8 mouse cellular contexts compared by ENCODE assay signal in the genomic region with DNA sequence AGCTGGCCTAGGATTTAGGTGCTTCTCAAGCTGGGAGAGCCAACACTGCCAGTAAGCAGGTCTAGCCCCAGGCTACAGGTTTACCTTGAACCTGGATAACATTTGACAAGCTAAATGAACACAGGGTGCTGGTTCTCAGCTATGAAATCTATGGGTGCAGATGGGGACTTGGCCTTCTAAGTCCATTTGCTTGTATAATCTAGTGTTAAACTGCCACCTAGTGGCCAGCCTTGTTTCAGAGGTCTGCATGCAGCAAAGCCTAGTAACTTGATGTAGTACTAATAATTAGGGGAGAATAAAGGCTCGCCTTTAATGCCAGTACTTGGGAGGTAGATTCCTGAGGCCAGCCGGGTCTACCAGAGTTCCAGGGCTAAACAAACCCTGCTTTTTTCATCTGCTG. TPM values are rescaled to one million over a fixed set of nuclear protein-coding genes. Genes with fewer than 3 reads are reported as not detected.
A peak's percentile ranks its signal among the peaks of the same experiment; 100 is the strongest.
DNase-seq lines count a peak whose midpoint lies in the region; ATAC-seq and TF ChIP-seq lines count a peak whose summit lies in the region.

No protein-coding gene starts in this region.

- peak overlapping the region; percentile 54; the same call in 1 of the 2 replicates for H3K9ac ChIP-seq in heart, adult 2 months (ENCODE audit: low read depth, low read length)
- 0 out of 2 replicates have a peak overlapping the region, but pooled peaks have one; percentile 49 for H3K9ac ChIP-seq in liver, adult 2 months (ENCODE audit: low read depth, low read length)
- H3K9ac ChIP-seq in neural tube, embryonic 11.5 days (ENCODE audit: low read length) = no peak overlapping the region

- peak; percentile 75 for TF ChIP-seq CTCF in heart, adult 2 months (IDR thresholded peaks at IDR 0.05)
- TF ChIP-seq CTCF in liver, adult 2 months (IDR thresholded peaks at IDR 0.05; ENCODE audit: low read depth, low read length) = peak; percentile 28
- TF ChIP-seq CTCF in thymus, adult 2 months (IDR thresholded peaks at IDR 0.05; ENCODE audit: borderline replicate concordance, control insufficient read depth, extremely low read depth, insufficient read depth, low read length, poor library complexity) = no peak

- peak; percentile 61 for DNase-seq in urinary bladder, postnatal 25 days (ENCODE audit: low spot score)
- DNase-seq in urinary bladder, adult 2 months (ENCODE audit: low spot score) = no peak
- DNase-seq in embryo, embryonic 10.5 days (ENCODE audit: low spot score) = peak; percentile 83
- peak; percentile 58 to 64 for DNase-seq in heart, adult 2 months
- DNase-seq in kidney, adult 9 months = peak; percentile 88
- DNase-seq in liver, adult 2 months (ENCODE audit: extremely low read depth, low read depth, low spot score) = peak; percentile 73
- DNase-seq in neural tube, embryonic 11.5 days (ENCODE audit: low spot score) = peak; percentile 74
- DNase-seq in thymus, adult 2 months = peak; percentile 75

- no peak for TF ChIP-seq EP300 in heart, adult 2 months (IDR thresholded peaks at IDR 0.05; ENCODE audit: insufficient read depth, low read depth, low read length)

- no peak for ATAC-seq in neural tube, embryonic 11.5 days (ENCODE audit: insufficient read depth, low FRiP score, low TSS enrichment)

- H3K4me2 ChIP-seq in neural tube, embryonic 11.5 days (ENCODE audit: low read depth) = no peak overlapping the region; the same call in 1 of the 2 replicates

- intact Hi-C loops in heart, adult 2 months (cut with DNase I) = loop anchor here (2.0 kb wide), 1 partner anchor 48 kb away; no protein-coding TSS in a partner anchor

- H3K4me1 ChIP-seq in heart, adult 2 months (ENCODE audit: control insufficient read depth, insufficient read depth, low read length) = peaks cover 18% of the 10 kb centered on the region
- peaks cover 23% of the 10 kb centered on the region for H3K4me1 ChIP-seq in liver, adult 2 months (ENCODE audit: control insufficient read depth, insufficient read depth, low read length)
- H3K4me1 ChIP-seq in neural tube, embryonic 11.5 days (ENCODE audit: control insufficient read depth, insufficient read depth, low read length) = peaks cover 9% of the 10 kb centered on the region
- no peaks in the 10 kb centered on the region for H3K4me1 ChIP-seq in thymus, adult 2 months (replicated peaks; ENCODE audit: control insufficient read depth, insufficient read depth, low read length)

- H3K79me2 ChIP-seq in heart, adult 2 months (replicated peaks; ENCODE audit: control insufficient read depth, insufficient read depth, low read length) = no peaks in the 10 kb centered on the region; the same call in 1 of the 2 replicates
- peaks cover 8% of the 10 kb centered on the region; the same call in 1 of the 2 replicates for H3K79me2 ChIP-seq in liver, adult 2 months (ENCODE audit: control insufficient read depth, insufficient read depth, low read length)

- no peaks in the 10 kb centered on the region for H3K9me3 ChIP-seq in neural tube, embryonic 11.5 days (ENCODE audit: control insufficient read depth, low read length)

- peaks cover 44% of the 10 kb centered on the region for H3K36me3 ChIP-seq in heart, adult 2 months (ENCODE audit: control insufficient read depth, insufficient read depth, low read length)
- H3K36me3 ChIP-seq in liver, adult 2 months (ENCODE audit: control insufficient read depth, insufficient read depth, low read length) = peaks cover 41% of the 10 kb centered on the region
- peaks cover 7% of the 10 kb centered on the region; the same call in 1 of the 2 replicates for H3K36me3 ChIP-seq in neural tube, embryonic 11.5 days (ENCODE audit: control insufficient read depth, insufficient read depth, low read length)
- H3K36me3 ChIP-seq in thymus, adult 2 months (ENCODE audit: control insufficient read depth, insufficient read depth, low read length) = peaks cover 46% of the 10 kb centered on the region

- WGBS in heart, adult 2 months = 16% methylated on average over 2 of the region's 2 CpGs
- 34% methylated on average over 2 of the region's 2 CpGs for WGBS in liver, adult 2 months
- 26% methylated on average over 2 of the region's 2 CpGs for WGBS in neural tube, embryonic 11.5 days
- 76% methylated on average over 2 of the region's 2 CpGs for WGBS in thymus, adult 2 months

- H3K4me3 ChIP-seq in heart, adult 2 months = peak overlapping the region; percentile 22; the same call in 1 of the 2 replicates
- H3K4me3 ChIP-seq in liver, adult 2 months (ENCODE audit: insufficient read depth, low read depth, low read length) = no peak overlapping the region
- peak overlapping the region; percentile 15; the same call in 1 of the 2 replicates for H3K4me3 ChIP-seq in neural tube, embryonic 11.5 days (ENCODE audit: low read depth, low read length)
- no peak overlapping the region for H3K4me3 ChIP-seq in thymus, adult 2 months (ENCODE audit: control insufficient read depth, insufficient read depth, low read length)

- peak; percentile 69 for TF ChIP-seq POLR2A in heart, adult 2 months (IDR thresholded peaks at IDR 0.05; ENCODE audit: insufficient read depth, low read depth, low read length)
- TF ChIP-seq POLR2A in liver, adult 2 months (IDR thresholded peaks at IDR 0.05; ENCODE audit: extremely low read depth, insufficient read depth, low read length) = no peak
- TF ChIP-seq POLR2A in thymus, adult 2 months (IDR thresholded peaks at IDR 0.05; ENCODE audit: control insufficient read depth, extremely low read depth, insufficient read depth, low read length, poor library complexity) = no peak

- no peaks in the 10 kb centered on the region for H3K27me3 ChIP-seq in heart, adult 2 months (ENCODE audit: control insufficient read depth, insufficient read depth, low read length)
- no peaks in the 10 kb centered on the region for H3K27me3 ChIP-seq in liver, adult 2 months (ENCODE audit: control insufficient read depth, insufficient read depth, low read length)
- H3K27me3 ChIP-seq in neural tube, embryonic 11.5 days (ENCODE audit: control insufficient read depth, insufficient read depth, low read length) = no peaks in the 10 kb centered on the region
- no peaks in the 10 kb centered on the region for H3K27me3 ChIP-seq in thymus, adult 2 months (ENCODE audit: control insufficient read depth, insufficient read depth, low read length)

- H3K27ac ChIP-seq in heart, adult 2 months = no peak overlapping the region; the same call in 1 of the 2 replicates
- peak overlapping the region; percentile 13; the same call in 1 of the 2 replicates for H3K27ac ChIP-seq in liver, adult 2 months (replicated peaks; ENCODE audit: insufficient read depth, low read depth, low read length)
- peak overlapping the region; percentile 11; the same call in 1 of the 2 replicates for H3K27ac ChIP-seq in neural tube, embryonic 11.5 days (ENCODE audit: low read depth, low read length)
- no peak overlapping the region for H3K27ac ChIP-seq in thymus, adult 2 months (ENCODE audit: control insufficient read depth, insufficient read depth, low read length)

RNA-seq across cellular contexts. Expression of a gene that starts 4.5 kb away (rescaled TPM):
- 1,107 and 1,301 TPM in 2 replicates for polyA plus RNA-seq in urinary bladder, adult 2 months (2012; rRNA removed)
- total RNA-seq in heart, adult 2 months (2021) = 1,000 to 10,000 TPM; 1,540 to 1,554 TPM
- 2,007 and 3,319 TPM in 2 replicates for polyA plus RNA-seq in heart, adult 2 months (2012; rRNA removed)
- total RNA-seq in liver, adult 2 months (2014; rRNA removed) = 1,567 and 2,371 TPM in 2 replicates
- 1,896 and 1,951 TPM in 2 replicates for polyA plus RNA-seq in liver, adult 2 months (2012; rRNA removed)
- 3,508 and 3,707 TPM in 2 replicates for polyA plus RNA-seq in neural tube, embryonic 11.5 days (2014; fragmentation: Nextera tagmentation; extraction: Ambion mirVana)
- polyA plus RNA-seq in thymus, adult 2 months (2012; rRNA removed) = 2,928 and 2,969 TPM in 2 replicates

Comparison
In these comparisons a context has a peak if more than half of its experiments do, and no peak if none do; other contexts are left out.
1. H3K27ac ChIP-seq: peak in liver, adult 2 months (single experiment) and neural tube, embryonic 11.5 days (single experiment); none in heart, adult 2 months (single experiment) and thymus, adult 2 months (single experiment).
2. H3K4me3 ChIP-seq: peak in heart, adult 2 months (single experiment) and neural tube, embryonic 11.5 days (single experiment); none in liver, adult 2 months (single experiment) and thymus, adult 2 months (single experiment).